Mouse (Mus musculus) macrophage (primary cell): ENCODE measurements around the gene Bptf. TPM values are rescaled to one million over a fixed set of nuclear protein-coding genes. Genes with fewer than 3 reads are reported as not detected.
"Not testable (repeated sequence)": the region's sequence is repeated elsewhere in the genome, so short reads cannot be mapped to it uniquely, and the experiment has no call there.

Experiments used
- H3K27ac ChIP-seq: fragments of 350-480 bp; formaldehyde crosslinking; 2 replicates; pipeline ENCODE4 v1.9.0; 2021
- H3K36me3 ChIP-seq: fragments of 350-480 bp; formaldehyde crosslinking; 2 replicates; pipeline ENCODE4 v1.9.0; 2021; ENCODE audit errors: inconsistent target
- H3K4me3 ChIP-seq: fragments of 350-480 bp; formaldehyde crosslinking; 2 replicates; pipeline ENCODE4 v1.9.0; 2021; ENCODE audit errors: inconsistent target
- H3K79me2 ChIP-seq: fragments of 350-480 bp; formaldehyde crosslinking; 2 replicates; pipeline ENCODE4 v1.9.0; 2021; ENCODE audit errors: inconsistent target
- WGBS: methylation state at CpG from one replicate; pipeline ENCODE4 v1.1.7; 2026; ENCODE audit warnings: inconsistent platforms; ENCODE audit not compliant: missing documents; 5-methylcytosine and 5-hydroxymethylcytosine counted together
- polyA plus RNA-seq: library from polyadenylated mRNA; stranded (reverse); fragments of 250-400 nt; gene quantifications from 3 replicates; pipeline ENCODE4 v1.2.4, GENCODE M21; 2018; ENCODE audit warnings: inconsistent platforms

Bptf gene
- polyA plus RNA-seq, 1 experiment from 2014 or later = 37.1 TPM

GRCm38 (mm10) chr11:107011669-107012323, 120.1 kb downstream of the Bptf start:
- no peaks in the 10 kb centered on the region for H3K36me3 ChIP-seq
- H3K27ac ChIP-seq = peak overlapping the region; percentile 97
- H3K79me2 ChIP-seq = no peaks in the 10 kb centered on the region
- WGBS = 7% methylated on average over 18 of the region's 18 CpGs
- peak overlapping the region; percentile 55 for H3K4me3 ChIP-seq

DNA sequence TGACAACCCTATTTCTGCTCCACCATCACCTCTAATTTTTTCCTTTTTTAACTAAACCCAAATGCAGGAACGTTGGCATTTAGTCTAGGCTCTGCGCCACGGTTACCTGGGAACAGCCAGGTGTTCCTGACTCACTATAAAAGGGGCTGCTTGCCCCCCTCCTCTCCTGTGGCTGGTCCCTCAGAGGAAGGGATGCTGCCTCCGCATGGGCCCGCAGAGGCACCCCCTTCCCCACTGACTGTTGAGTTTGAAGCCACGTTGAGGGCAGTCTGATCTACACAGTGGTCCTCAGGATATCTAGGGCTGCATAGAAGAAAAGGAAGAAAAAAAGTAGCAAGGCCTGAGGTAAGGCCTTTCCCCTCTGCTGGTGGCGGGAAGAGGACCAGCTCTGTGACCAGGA, 120.8 kb downstream of the Bptf start:
- H3K79me2 ChIP-seq = no peaks in the 10 kb centered on the region
- H3K36me3 ChIP-seq = no peaks in the 10 kb centered on the region
- 84% methylated on average over 7 of the region's 7 CpGs for WGBS
- H3K27ac ChIP-seq = peak overlapping the region; percentile 97
- H3K4me3 ChIP-seq = no peak overlapping the region

- 95% methylated on average over 2 of the region's 3 CpGs for WGBS
- Histone ChIP-seq H3K36me3 (no peaks in the 10 kb centered on the region), H3K27ac (no peak overlapping the region), H3K4me3 (no peak overlapping the region), H3K79me2 (no peaks in the 10 kb centered on the region)
Observed at GRCm38 (mm10) chr11:107010447-107010846, 121.5 kb downstream of the Bptf start.

- Histone ChIP-seq H3K36me3 (no peaks in the 10 kb centered on the region), H3K27ac (no peak overlapping the region), H3K4me3 (no peak overlapping the region), H3K79me2 (no peaks in the 10 kb centered on the region)
- 100% methylated on average over 1 of the region's 1 CpGs for WGBS
Observed at GRCm38 (mm10) chr11:107005538-107005937, 126.4 kb downstream of the Bptf start.

- Histone ChIP-seq H3K4me3 (no peak overlapping the region), H3K27ac (no peak overlapping the region), H3K36me3 (no peaks in the 10 kb centered on the region), H3K79me2 (peaks cover 19% of the 10 kb centered on the region)
- WGBS = 79% methylated on average over 7 of the region's 8 CpGs
Observed at GRCm38 (mm10) chr11:107001760-107002675, 129.9 kb downstream of the Bptf start.

GRCm38 (mm10) chr11:106999949-107000513, 131.9 kb downstream of the Bptf start:
- H3K27ac ChIP-seq = peak overlapping the region; percentile 65
- 0 out of 2 replicates have a peak, but pooled peaks cover 4% of the 10 kb centered on the region for H3K36me3 ChIP-seq
- H3K4me3 ChIP-seq = peak overlapping the region; percentile 36
- WGBS = 88% methylated on average over 7 of the region's 9 CpGs
- peaks cover 39% of the 10 kb centered on the region for H3K79me2 ChIP-seq

GRCm38 (mm10) chr11:106999151-106999948, 132.6 kb downstream of the Bptf start, which contains the start of gene Kpna2:
Kpna2 (minus strand) TSS chr11:106999541.
- Histone ChIP-seq H3K79me2 (peaks cover 44% of the 10 kb centered on the region), H3K36me3 (0 out of 2 replicates have a peak, but pooled peaks cover 4% of the 10 kb centered on the region), H3K27ac (peak within 1 kb of the TSS; percentile 66), H3K4me3 (peak within 1 kb of the TSS; percentile 83)
- 1% methylated on average over 50 of the region's 62 CpGs for WGBS

DNA sequence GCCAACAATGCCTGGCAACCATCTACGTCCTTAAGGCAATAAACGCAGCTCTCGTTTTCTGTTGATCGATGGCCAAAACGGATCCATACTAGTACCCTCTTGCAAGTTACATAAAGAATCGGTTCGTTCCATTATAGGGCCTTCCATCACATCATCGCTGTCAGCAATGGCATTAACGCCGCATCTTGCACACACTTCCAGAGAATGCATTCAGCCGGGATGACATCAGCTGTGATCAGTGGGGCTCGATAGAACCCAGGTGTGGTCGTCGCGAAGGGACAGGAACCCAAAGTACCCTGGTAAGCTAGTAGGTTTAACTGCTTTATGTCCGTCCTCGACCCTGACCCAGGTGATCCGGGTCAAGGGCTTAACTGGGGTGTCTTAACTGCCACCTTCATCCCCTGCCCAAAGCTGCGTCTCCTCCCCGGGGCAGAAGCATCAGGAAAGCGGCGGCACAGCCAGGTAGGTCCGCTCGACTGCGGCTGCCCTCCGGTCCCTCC, 133.2 kb downstream of the Bptf start:
- Histone ChIP-seq H3K27ac (peak overlapping the region; percentile 66), H3K36me3 (0 out of 2 replicates have a peak, but pooled peaks cover 4% of the 10 kb centered on the region), H3K4me3 (peak overlapping the region; percentile 83), H3K79me2 (peaks cover 48% of the 10 kb centered on the region)
- WGBS = under 1% methylated on average over 26 of the region's 26 CpGs

DNA sequence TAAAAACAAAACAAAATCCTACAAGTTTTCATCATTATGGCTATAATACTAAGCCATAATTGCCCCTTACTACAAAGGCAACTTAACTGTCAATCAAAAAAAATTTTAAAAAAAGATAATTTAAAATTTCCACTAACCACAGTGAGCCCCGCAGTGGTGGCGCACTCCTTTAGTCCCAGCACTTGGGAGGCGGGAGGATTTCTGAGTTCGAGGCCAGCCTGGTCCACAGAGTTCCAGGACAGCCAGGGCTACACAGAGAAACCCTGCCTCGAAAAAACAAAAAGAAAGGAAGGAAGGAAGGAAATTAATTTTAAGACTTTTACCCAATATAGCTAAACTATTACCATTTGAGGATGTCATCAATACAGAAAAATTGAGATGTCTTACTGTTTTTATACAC, 134.0 kb downstream of the Bptf start:
- 28% methylated on average over 2 of the region's 5 CpGs for WGBS
- peak overlapping the region; percentile 83 for H3K4me3 ChIP-seq
- H3K27ac ChIP-seq = peak overlapping the region; percentile 66
- 0 out of 2 replicates have a peak, but pooled peaks cover 4% of the 10 kb centered on the region for H3K36me3 ChIP-seq
- peaks cover 55% of the 10 kb centered on the region for H3K79me2 ChIP-seq

DNA sequence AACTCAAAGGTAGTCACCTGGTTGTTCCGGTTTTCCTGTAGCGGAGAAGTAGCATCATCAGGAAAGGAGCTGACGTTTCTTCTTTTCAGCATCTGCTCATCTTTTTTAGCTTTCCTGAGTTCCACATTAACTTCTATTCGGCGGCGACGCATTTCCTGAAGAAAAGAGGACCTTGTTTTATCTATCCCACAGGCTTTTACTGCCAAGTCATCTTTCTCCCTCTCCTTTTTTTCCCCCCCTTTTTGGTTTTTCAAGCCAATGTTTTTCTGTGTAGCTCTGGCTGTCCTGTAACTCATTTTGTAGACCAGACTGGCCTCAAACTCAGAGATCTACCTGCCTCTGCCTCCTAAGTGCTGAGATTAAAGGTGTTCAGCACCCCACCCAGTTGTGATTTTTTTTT, 135.4 kb downstream of the Bptf start:
- H3K4me3 ChIP-seq, H3K36me3 ChIP-seq, H3K27ac ChIP-seq: not testable (repeated sequence)
- WGBS = 84% methylated on average over 7 of the region's 7 CpGs
- peaks cover 59% of the 10 kb centered on the region for H3K79me2 ChIP-seq

- Histone ChIP-seq H3K36me3 (peaks cover 18% of the 10 kb centered on the region; the same call in 1 of the 2 replicates), H3K4me3 (no peak overlapping the region), H3K27ac (peak overlapping the region; percentile 19), H3K79me2 (peaks cover 59% of the 10 kb centered on the region)
- 29% methylated on average over 3 of the region's 3 CpGs for WGBS
Observed at GRCm38 (mm10) chr11:106994246-106995085, 137.5 kb downstream of the Bptf start.

GRCm38 (mm10) chr11:106987384-106987783, 144.5 kb downstream of the Bptf start:
- H3K36me3 ChIP-seq = peaks cover 27% of the 10 kb centered on the region
- WGBS = 91% methylated on average over 2 of the region's 2 CpGs

DNA sequence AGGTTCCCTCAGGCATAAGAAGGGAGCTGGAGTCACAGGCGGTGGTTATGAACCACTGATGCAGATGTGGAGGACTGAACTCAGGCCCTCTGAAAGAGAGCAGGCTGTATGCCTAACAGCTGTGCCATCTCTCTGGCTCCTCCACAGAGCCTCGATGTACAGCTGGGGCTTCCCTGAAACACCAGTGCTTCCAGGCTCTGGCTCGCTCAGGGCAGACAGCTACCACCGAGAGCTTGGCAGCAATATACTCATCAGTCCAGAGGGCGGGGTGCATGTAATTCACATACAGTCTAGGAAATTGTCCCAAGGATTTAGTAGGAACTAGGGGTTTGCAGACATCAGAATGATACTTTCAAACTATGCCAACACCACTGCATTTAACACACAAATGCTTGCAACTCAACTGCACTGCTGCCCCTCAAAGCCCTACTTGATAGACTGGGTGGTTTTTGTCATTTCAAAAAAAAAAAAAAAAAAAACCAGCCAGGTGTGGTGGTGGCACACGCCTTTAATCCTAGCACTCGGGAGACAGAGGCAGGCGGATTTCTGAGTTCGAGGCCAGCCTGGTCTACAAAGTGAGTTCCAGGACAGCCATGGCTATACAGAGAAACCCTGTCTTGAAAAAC, 145.8 kb downstream of the Bptf start:
- H3K36me3 ChIP-seq = peaks cover 20% of the 10 kb centered on the region
- H3K4me3 ChIP-seq, H3K27ac ChIP-seq, H3K79me2 ChIP-seq: not testable (repeated sequence)
- WGBS = 96% methylated on average over 7 of the region's 9 CpGs

More at GRCm38 (mm10) chr11:106987384-106987783, 144.5 kb downstream of the Bptf start:
- H3K27ac ChIP-seq = no peak overlapping the region
- no peak overlapping the region for H3K4me3 ChIP-seq
- H3K79me2 ChIP-seq = no peaks in the 10 kb centered on the region
